7 mouse cellular contexts compared by ENCODE assay signal in genomic region chr13:41467036-41467435, GRCm38 (mm10). TPM values are rescaled to one million over a fixed set of nuclear protein-coding genes. Genes with fewer than 3 reads are reported as not detected.
DNase-seq lines count a peak whose midpoint lies in the region; ATAC-seq and TF ChIP-seq lines count a peak whose summit lies in the region.

No protein-coding gene starts in this region.

- no peak for TF ChIP-seq CTCF in lung, postnatal 0 days (IDR thresholded peaks at IDR 0.05)

- H3K9ac ChIP-seq in intestine, embryonic 16.5 days (ENCODE audit: low read depth, low read length), result no peak overlapping the region
- H3K9ac ChIP-seq in lung, postnatal 0 days (replicated peaks; ENCODE audit: low read depth), result no peak overlapping the region

- H3K4me2 ChIP-seq in intestine, embryonic 16.5 days (ENCODE audit: low read depth, low read length), result no peak overlapping the region
- H3K4me2 ChIP-seq in lung, postnatal 0 days (replicated peaks; ENCODE audit: low read depth, low read length), result no peak overlapping the region

- WGBS in intestine, embryonic 16.5 days, result 69% methylated on average over 2 of the region's 2 CpGs
- WGBS in lung, postnatal 0 days, result 57% methylated on average over 2 of the region's 2 CpGs

- ATAC-seq in intestine, embryonic 16.5 days, result peak; percentile 65
- ATAC-seq in lung, postnatal 0 days, result peak; percentile 65

- no peaks in the 10 kb centered on the region for H3K36me3 ChIP-seq in intestine, embryonic 16.5 days (ENCODE audit: control insufficient read depth, insufficient read depth, low read length)
- no peaks in the 10 kb centered on the region for H3K36me3 ChIP-seq in lung, postnatal 0 days (ENCODE audit: insufficient read depth, low read length)

- H3K9me3 ChIP-seq in intestine, embryonic 16.5 days (ENCODE audit: control insufficient read depth, low read length), result no peaks in the 10 kb centered on the region
- H3K9me3 ChIP-seq in lung, postnatal 0 days (ENCODE audit: low read length), result no peaks in the 10 kb centered on the region

- H3K4me1 ChIP-seq in intestine, embryonic 16.5 days (ENCODE audit: control insufficient read depth, insufficient read depth, low read length), result peaks cover 3% of the 10 kb centered on the region
- peaks cover 11% of the 10 kb centered on the region for H3K4me1 ChIP-seq in lung, postnatal 0 days (ENCODE audit: insufficient read depth, low read depth, low read length)

- peak overlapping the region; percentile 69; the same call in 1 of the 2 replicates for H3K27ac ChIP-seq in intestine, embryonic 16.5 days (ENCODE audit: low read length)
- H3K27ac ChIP-seq in lung, postnatal 0 days (ENCODE audit: low read length), result peak overlapping the region; percentile 78

- no peaks in the 10 kb centered on the region for H3K27me3 ChIP-seq in intestine, embryonic 16.5 days (replicated peaks; ENCODE audit: control insufficient read depth, insufficient read depth, low read length)
- H3K27me3 ChIP-seq in lung, postnatal 0 days (replicated peaks; ENCODE audit: insufficient read depth, low read length), result no peaks in the 10 kb centered on the region

- DNase-seq in 3134 (ENCODE audit: extremely low read depth, insufficient read length, low spot score), result peak; percentile 26
- peak; percentile 59 to 62 for DNase-seq in B cell, adult 2 months
- DNase-seq in lung, postnatal 0 days (ENCODE audit: low spot score), result peak; percentile 81
- DNase-seq in right cerebral cortex, adult 2 months (ENCODE audit: low spot score in 2 of 2), result no peak
- DNase-seq in urinary bladder, postnatal 25 days (ENCODE audit: low spot score), result no peak
- no peak for DNase-seq in cerebellum, postnatal 14 days

- H3K4me3 ChIP-seq in intestine, embryonic 16.5 days (ENCODE audit: low read length), result no peak overlapping the region
- H3K4me3 ChIP-seq in lung, postnatal 0 days (ENCODE audit: low read depth, low read length), result no peak overlapping the region

- TF ChIP-seq EP300 in lung, postnatal 0 days (IDR thresholded peaks at IDR 0.05), result peak; percentile 49; the same call in 1 of the 2 replicates

RNA-seq across cellular contexts. Expression of gene Nedd9, which starts 20.1 kb away (rescaled TPM):
- polyA plus RNA-seq in intestine, embryonic 16.5 days (2015; fragmentation: Nextera tagmentation; extraction: Ambion mirVana), result 38.5 and 40.5 TPM in 2 replicates
- 79.1 and 79.3 TPM in 2 replicates for polyA plus RNA-seq in lung, postnatal 0 days (2015; fragmentation: Nextera tagmentation; extraction: Ambion mirVana)

Comparison
In these comparisons a context has a peak if more than half of its experiments do, and no peak if none do; other contexts are left out.
1. DNase-seq: peak in 3134 (single experiment), B cell, adult 2 months (2 of 2) and lung, postnatal 0 days (single experiment); none in right cerebral cortex, adult 2 months (0 of 2), urinary bladder, postnatal 25 days (single experiment) and cerebellum, postnatal 14 days (0 of 2).